Mouse (Mus musculus) kidney, postnatal 10 days (tissue): ENCODE measurements around the gene Psme2b.
A peak's percentile ranks its signal among the peaks of the same experiment; 100 is the strongest.
"Not testable (repeated sequence)": the region's sequence is repeated elsewhere in the genome, so short reads cannot be mapped to it uniquely, and the experiment has no call there.

ENCODE experiments used
- DNase-seq: peaks from one replicate; pipeline ENCODE4 v3.0.0; 2021; ENCODE audit warnings: mixed read lengths

Psme2b gene

DNA sequence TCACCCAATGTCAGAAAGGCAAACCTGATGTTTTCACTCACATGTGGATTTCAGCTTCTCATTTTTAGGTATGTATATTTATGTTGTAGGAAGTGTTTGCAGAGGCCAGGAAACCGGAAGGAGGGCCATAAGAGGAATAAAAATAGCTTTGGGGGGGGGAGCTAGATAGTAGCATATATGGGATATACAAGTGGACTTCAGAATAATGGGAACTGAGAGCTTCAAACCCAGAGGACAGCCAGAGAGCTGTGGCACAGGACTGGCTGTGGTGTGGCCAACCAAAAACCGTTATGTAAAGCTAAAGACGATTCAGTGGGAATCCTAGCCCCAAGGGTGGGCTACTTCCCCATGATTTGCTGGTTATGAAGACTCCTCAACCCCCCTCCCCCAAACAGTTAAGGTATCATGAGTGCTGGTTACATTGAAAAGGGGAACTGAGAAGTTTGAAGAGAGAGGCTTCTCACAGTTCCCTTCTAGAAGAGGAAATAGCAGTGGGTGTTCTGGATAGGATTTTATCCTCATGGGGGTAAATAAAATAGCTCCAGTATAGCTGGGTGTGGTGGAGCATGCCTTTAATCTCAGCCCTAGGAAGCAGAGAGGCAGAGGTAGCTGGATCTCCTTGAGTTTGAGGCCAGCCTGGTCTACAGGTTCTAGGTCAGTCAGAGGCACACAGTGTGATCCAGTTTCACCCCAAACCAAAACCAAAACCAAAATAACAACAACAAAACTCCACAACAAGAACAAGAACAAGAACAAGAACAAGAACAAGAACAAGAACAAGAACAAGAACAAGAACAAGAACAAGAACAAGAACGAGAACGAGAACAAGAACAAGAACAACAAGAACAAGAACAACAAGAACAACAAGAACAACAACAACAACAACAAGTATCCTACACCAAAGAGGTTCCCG lies 45.1 kb downstream of the Psme2b start:
- not testable (repeated sequence) for DNase-seq

DNA sequence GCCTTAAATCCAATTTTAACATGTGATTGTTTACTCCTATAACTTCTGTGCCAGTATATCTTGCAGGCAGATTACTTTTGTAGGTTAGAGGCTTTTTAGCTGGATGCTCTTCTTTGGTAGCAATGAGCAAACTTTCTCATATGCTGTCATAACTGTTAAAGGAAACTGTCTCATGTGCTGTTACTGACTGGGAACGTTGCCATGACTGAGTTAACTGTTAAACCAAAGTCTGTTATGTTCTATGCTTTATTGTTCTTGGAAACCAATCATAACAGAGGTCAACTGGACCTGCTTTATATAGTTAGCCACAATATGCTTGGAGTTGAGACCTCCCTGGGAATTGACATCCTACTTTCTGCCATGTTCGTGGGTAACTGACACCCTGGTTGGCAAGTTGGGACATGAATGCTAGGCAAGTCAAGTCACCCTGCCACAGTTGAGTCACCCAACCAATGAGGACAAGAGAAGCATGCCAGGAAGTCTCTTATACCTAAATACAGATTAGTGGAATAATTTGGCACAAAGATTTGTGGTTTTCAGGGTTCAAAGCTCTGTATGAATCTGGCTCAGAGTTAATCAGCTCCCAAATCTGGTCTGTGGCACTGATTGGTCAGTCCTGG lies 47.1 kb downstream of the Psme2b start:
- peak; percentile 16 for DNase-seq
